Mouse (Mus musculus) adrenal gland, postnatal 10 days (tissue): ENCODE results near the gene Camk1d. TPM values are rescaled to one million over a fixed set of nuclear protein-coding genes. Genes with fewer than 3 reads are reported as not detected.
"Not testable (repeated sequence)": the region's sequence is repeated elsewhere in the genome, so short reads cannot be mapped to it uniquely, and the experiment has no call there.

Source experiments
- DNase-seq: peaks from one replicate; pipeline ENCODE4 v3.0.0; 2021; ENCODE audit warnings: mixed read lengths
- total RNA-seq, 2 experiments: library from RNA; stranded (reverse); gene quantifications; 2 replicates each; pipeline ENCODE4 v1.2.3; 2021

Camk1d gene
- total RNA-seq, 2 experiments from 2014 or later = 5.2 to 7.3 TPM

GRCm38 (mm10) chr2:5572314-5573006 lies 141.9 kb downstream of the Camk1d start:
- DNase-seq = no peak

GRCm38 (mm10) chr2:5566611-5567010 lies 147.7 kb downstream of the Camk1d start:
- DNase-seq = no peak

GRCm38 (mm10) chr2:5563685-5564084 lies 150.6 kb downstream of the Camk1d start:
- DNase-seq = no peak

GRCm38 (mm10) chr2:5561446-5561845 lies 152.9 kb downstream of the Camk1d start:
- DNase-seq = no peak

GRCm38 (mm10) chr2:5553264-5553663 lies 161.1 kb downstream of the Camk1d start:
- DNase-seq = no peak

GRCm38 (mm10) chr2:5551758-5552255 lies 162.5 kb downstream of the Camk1d start:
- DNase-seq = no peak

GRCm38 (mm10) chr2:5549334-5549733 lies 165.0 kb downstream of the Camk1d start:
- DNase-seq = no peak

- DNase-seq = no peak
These were observed 165.4 kb downstream of the Camk1d start for GRCm38 (mm10) chr2:5548872-5549271.

- DNase-seq = no peak
These were observed 173.4 kb downstream of the Camk1d start for GRCm38 (mm10) chr2:5540870-5541269.

- not testable (repeated sequence) for DNase-seq
These were observed 174.4 kb downstream of the Camk1d start for GRCm38 (mm10) chr2:5539894-5540293.

- no peak for DNase-seq
These were observed 180.4 kb downstream of the Camk1d start for GRCm38 (mm10) chr2:5533868-5534267.

- no peak for DNase-seq
These were observed 184.3 kb downstream of the Camk1d start for GRCm38 (mm10) chr2:5529992-5530391.

- peak; percentile 3 for DNase-seq
These were observed 195.1 kb downstream of the Camk1d start for GRCm38 (mm10) chr2:5519221-5519669.

GRCm38 (mm10) chr2:5515106-5515505 lies 199.2 kb downstream of the Camk1d start:
- no peak for DNase-seq

- no peak for DNase-seq
These were observed 200.2 kb downstream of the Camk1d start for GRCm38 (mm10) chr2:5514095-5514494.

GRCm38 (mm10) chr2:5513621-5514020 lies 200.7 kb downstream of the Camk1d start:
- no peak for DNase-seq

GRCm38 (mm10) chr2:5510042-5510441 lies 204.3 kb downstream of the Camk1d start:
- no peak for DNase-seq

GRCm38 (mm10) chr2:5499620-5500019 lies 214.7 kb downstream of the Camk1d start:
- DNase-seq = peak; percentile 18

GRCm38 (mm10) chr2:5489916-5490315 lies 224.4 kb downstream of the Camk1d start:
- no peak for DNase-seq

- no peak for DNase-seq
These were observed 227.0 kb downstream of the Camk1d start for GRCm38 (mm10) chr2:5487344-5487743.

GRCm38 (mm10) chr2:5486663-5487062 lies 227.7 kb downstream of the Camk1d start:
- no peak for DNase-seq

- DNase-seq = no peak
These were observed 228.5 kb downstream of the Camk1d start for GRCm38 (mm10) chr2:5485786-5486185.

GRCm38 (mm10) chr2:5479886-5480285 lies 234.4 kb downstream of the Camk1d start:
- no peak for DNase-seq

GRCm38 (mm10) chr2:5478709-5479108 lies 235.6 kb downstream of the Camk1d start:
- no peak for DNase-seq
